Mouse (Mus musculus): Measurements from ENCODE around the gene Eif3b. TPM values are rescaled to one million over a fixed set of nuclear protein-coding genes. Genes with fewer than 3 reads are reported as not detected.
"Not testable (repeated sequence)": the region's sequence is repeated elsewhere in the genome, so short reads cannot be mapped to it uniquely, and the experiment has no call there.

The Eif3b gene
- polyA plus RNA-seq, 1 experiment, result 76.0 TPM

GRCm38 (mm10) chr5:140414647-140415046 lies 4.5 kb upstream of the Eif3b start:
- peaks cover 3% of the 10 kb centered on the region; the same call in 1 of the 2 replicates for H3K4me1 ChIP-seq (ENCODE audit: control insufficient read depth, insufficient read depth, low read length)
- H3K36me3 ChIP-seq (ENCODE audit: control insufficient read depth, insufficient read depth, low read length), result no peaks in the 10 kb centered on the region
- no peak for TF ChIP-seq POLR2A (IDR thresholded peaks at IDR 0.05; ENCODE audit: low read depth, low read length)
- no peak for TF ChIP-seq CTCF (conservative IDR thresholded peaks at IDR 0.05; ENCODE audit: insufficient read depth, insufficient read length, low read depth, low read length)
- H3K27me3 ChIP-seq (replicated peaks; ENCODE audit: control insufficient read depth, insufficient read depth, low read length), result no peaks in the 10 kb centered on the region
- H3K27ac ChIP-seq (ENCODE audit: insufficient read depth, low read depth, low read length), result no peak overlapping the region
- no peak overlapping the region for H3K4me3 ChIP-seq (ENCODE audit: insufficient read depth, low read depth, low read length)
- WGBS, result 53% methylated on average over 4 of the region's 4 CpGs
- no peak for DNase-seq

- no peak for DNase-seq
- H3K4me1 ChIP-seq (ENCODE audit: control insufficient read depth, insufficient read depth, low read length), result peaks cover 11% of the 10 kb centered on the region
- WGBS, result 1% methylated on average over 12 of the region's 12 CpGs
These were observed 1.0 kb upstream of the Eif3b start for GRCm38 (mm10) chr5:140418106-140418488.

GRCm38 (mm10) chr5:140419442-140420080 lies 433 bp downstream of the Eif3b start:
- under 1% methylated on average over 62 of the region's 62 CpGs for WGBS
- TF ChIP-seq POLR2A (IDR thresholded peaks at IDR 0.05; ENCODE audit: low read depth, low read length) (no peak), CTCF (conservative IDR thresholded peaks at IDR 0.05; ENCODE audit: insufficient read depth, insufficient read length, low read depth, low read length) (no peak)
- DNase-seq, result no peak

More at GRCm38 (mm10) chr5:140418106-140418488, 1.0 kb upstream of the Eif3b start:
- H3K4me3 ChIP-seq (ENCODE audit: insufficient read depth, low read depth, low read length), result peak overlapping the region; percentile 69
- TF ChIP-seq CTCF (conservative IDR thresholded peaks at IDR 0.05; ENCODE audit: insufficient read depth, insufficient read length, low read depth, low read length), result no peak
- H3K27ac ChIP-seq (ENCODE audit: insufficient read depth, low read depth, low read length), result peak overlapping the region; percentile 80
- H3K27me3 ChIP-seq (replicated peaks; ENCODE audit: control insufficient read depth, insufficient read depth, low read length), result no peaks in the 10 kb centered on the region
- no peaks in the 10 kb centered on the region for H3K36me3 ChIP-seq (ENCODE audit: control insufficient read depth, insufficient read depth, low read length)

GRCm38 (mm10) chr5:140420616-140421015 lies 1.5 kb downstream of the Eif3b start:
- no peak for TF ChIP-seq CTCF (conservative IDR thresholded peaks at IDR 0.05; ENCODE audit: insufficient read depth, insufficient read length, low read depth, low read length)
- TF ChIP-seq POLR2A (IDR thresholded peaks at IDR 0.05; ENCODE audit: low read depth, low read length), result no peak

More at GRCm38 (mm10) chr5:140419442-140420080, 433 bp downstream of the Eif3b start:
- peaks cover 11% of the 10 kb centered on the region for H3K4me1 ChIP-seq (ENCODE audit: control insufficient read depth, insufficient read depth, low read length)
- peak overlapping the region; percentile 98 for H3K4me3 ChIP-seq (ENCODE audit: insufficient read depth, low read depth, low read length)
- no peaks in the 10 kb centered on the region for H3K36me3 ChIP-seq (ENCODE audit: control insufficient read depth, insufficient read depth, low read length)
- H3K27me3 ChIP-seq (replicated peaks; ENCODE audit: control insufficient read depth, insufficient read depth, low read length), result no peaks in the 10 kb centered on the region
- no peak overlapping the region for H3K27ac ChIP-seq (ENCODE audit: insufficient read depth, low read depth, low read length)

GRCm38 (mm10) chr5:140425016-140425783 lies 6.1 kb downstream of the Eif3b start:
- TF ChIP-seq CTCF (conservative IDR thresholded peaks at IDR 0.05; ENCODE audit: insufficient read depth, insufficient read length, low read depth, low read length), result no peak
- no peak for TF ChIP-seq POLR2A (IDR thresholded peaks at IDR 0.05; ENCODE audit: low read depth, low read length)
- Histone ChIP-seq H3K4me3 (ENCODE audit: insufficient read depth, low read depth, low read length) (no peak overlapping the region), H3K36me3 (ENCODE audit: control insufficient read depth, insufficient read depth, low read length) (no peaks in the 10 kb centered on the region), H3K4me1 (ENCODE audit: control insufficient read depth, insufficient read depth, low read length) (peaks cover 4% of the 10 kb centered on the region), H3K27me3 (replicated peaks; ENCODE audit: control insufficient read depth, insufficient read depth, low read length) (no peaks in the 10 kb centered on the region), H3K27ac (ENCODE audit: insufficient read depth, low read depth, low read length) (no peak overlapping the region)
- 94% methylated on average over 17 of the region's 17 CpGs for WGBS
- DNase-seq, result no peak

More at GRCm38 (mm10) chr5:140420616-140421015, 1.5 kb downstream of the Eif3b start:
- Histone ChIP-seq H3K27ac (ENCODE audit: insufficient read depth, low read depth, low read length) (no peak overlapping the region), H3K27me3 (replicated peaks; ENCODE audit: control insufficient read depth, insufficient read depth, low read length) (no peaks in the 10 kb centered on the region), H3K36me3 (ENCODE audit: control insufficient read depth, insufficient read depth, low read length) (no peaks in the 10 kb centered on the region), H3K4me3 (ENCODE audit: insufficient read depth, low read depth, low read length) (no peak overlapping the region), H3K4me1 (ENCODE audit: control insufficient read depth, insufficient read depth, low read length) (peaks cover 11% of the 10 kb centered on the region)
- WGBS, result 47% methylated on average over 4 of the region's 4 CpGs
- DNase-seq, result no peak

GRCm38 (mm10) chr5:140439117-140439516 lies 20.0 kb downstream of the Eif3b start:
- H3K4me3 ChIP-seq (ENCODE audit: insufficient read depth, low read depth, low read length); H3K27ac ChIP-seq (ENCODE audit: insufficient read depth, low read depth, low read length); DNase-seq; H3K36me3 ChIP-seq (ENCODE audit: control insufficient read depth, insufficient read depth, low read length); H3K27me3 ChIP-seq (replicated peaks; ENCODE audit: control insufficient read depth, insufficient read depth, low read length); H3K4me1 ChIP-seq (ENCODE audit: control insufficient read depth, insufficient read depth, low read length): not testable (repeated sequence)
- WGBS, result 13% methylated on average over 2 of the region's 6 CpGs
- TF ChIP-seq CTCF (conservative IDR thresholded peaks at IDR 0.05; ENCODE audit: insufficient read depth, insufficient read length, low read depth, low read length), result peak; percentile 40; the same call in 1 of the 2 replicates

GRCm38 (mm10) chr5:140441406-140441805 lies 22.3 kb downstream of the Eif3b start:
- Histone ChIP-seq H3K36me3 (ENCODE audit: control insufficient read depth, insufficient read depth, low read length) (no peaks in the 10 kb centered on the region; the same call in 1 of the 2 replicates), H3K4me1 (ENCODE audit: control insufficient read depth, insufficient read depth, low read length) (no peaks in the 10 kb centered on the region), H3K27me3 (replicated peaks; ENCODE audit: control insufficient read depth, insufficient read depth, low read length) (no peaks in the 10 kb centered on the region), H3K27ac (ENCODE audit: insufficient read depth, low read depth, low read length) (no peak overlapping the region), H3K4me3 (ENCODE audit: insufficient read depth, low read depth, low read length) (no peak overlapping the region)
- WGBS, result 96% methylated on average over 3 of the region's 3 CpGs
- no peak for TF ChIP-seq CTCF (conservative IDR thresholded peaks at IDR 0.05; ENCODE audit: insufficient read depth, insufficient read length, low read depth, low read length)
- no peak for TF ChIP-seq POLR2A (IDR thresholded peaks at IDR 0.05; ENCODE audit: low read depth, low read length)
- no peak for DNase-seq

All from kidney, adult 2 months (tissue).